Mouse (Mus musculus) liver, embryonic 12.5 days (tissue): ENCODE measurements around the gene Etv3. TPM values are rescaled to one million over a fixed set of nuclear protein-coding genes. Genes with fewer than 3 reads are reported as not detected.
A peak's percentile ranks its signal among the peaks of the same experiment; 100 is the strongest.
"Not testable (repeated sequence)": the region's sequence is repeated elsewhere in the genome, so short reads cannot be mapped to it uniquely, and the experiment has no call there.

ENCODE experiments used
- ATAC-seq: fragments of 200-750 bp; cut with Nextera tagmentation; 2 replicates; pipeline ENCODE4 v1.8.0; 2017; ENCODE audit warnings: moderate number of reproducible peaks, mild to moderate bottlenecking, moderate library complexity
- H3K27ac ChIP-seq: fragments of 300-500 bp; sonication (generic); 2 replicates; pipeline ENCODE4 v1.5.1; 2016; ENCODE audit warnings: mild to moderate bottlenecking
- H3K27me3 ChIP-seq: fragments of 300-500 bp; sonication (generic); replicated peaks from 2 replicates; pipeline ENCODE4 v1.6.1; 2016; ENCODE audit warnings: mild to moderate bottlenecking, moderate library complexity
- H3K36me3 ChIP-seq: fragments of 300-500 bp; sonication (generic); 2 replicates; pipeline ENCODE4 v1.6.1; 2016; ENCODE audit warnings: mild to moderate bottlenecking, moderate library complexity
- H3K4me1 ChIP-seq: fragments of 300-500 bp; sonication (generic); 2 replicates; pipeline ENCODE4 v1.6.1; 2016
- H3K4me2 ChIP-seq: fragments of 300-500 bp; sonication (generic); 2 replicates; pipeline ENCODE4 v1.6.1; 2016; ENCODE audit warnings: mild to moderate bottlenecking, moderate library complexity
- H3K4me3 ChIP-seq: fragments of 300-500 bp; sonication (generic); 2 replicates; pipeline ENCODE4 v1.5.1; 2016; ENCODE audit warnings: mild to moderate bottlenecking, moderate library complexity
- H3K9ac ChIP-seq: fragments of 300-500 bp; sonication (generic); 2 replicates; pipeline ENCODE4 v1.6.1; 2016; ENCODE audit warnings: mild to moderate bottlenecking, moderate library complexity
- H3K9me3 ChIP-seq: fragments of 300-500 bp; sonication (generic); replicated peaks from 2 replicates; pipeline ENCODE4 v1.6.1; 2016; ENCODE audit warnings: mild to moderate bottlenecking, moderate library complexity
- WGBS: fragments of 180-500 bp; shearing (Covaris S2); methylation state at CpG from one replicate; pipeline ENCODE4 v1.1.7; 2016; ENCODE audit not compliant: insufficient replicate concordance; 5-methylcytosine and 5-hydroxymethylcytosine counted together
- polyA plus RNA-seq: library from polyadenylated mRNA; unstranded; fragments of >200 nt; fragmentation: Nextera tagmentation; extraction: Ambion mirVana; gene quantifications from 2 replicates; pipeline ENCODE4 v1.2.1, GENCODE M21; 2016

The Etv3 gene
- 5.2 and 5.6 TPM in 2 replicates for polyA plus RNA-seq

- Histone ChIP-seq H3K27ac (peak within 1 kb of the TSS; percentile 73), H3K4me2 (peak within 1 kb of the TSS; percentile 86)
- 6% methylated on average over 57 of the region's 64 CpGs for WGBS
These were observed at the start of gene Etv3 for GRCm38 (mm10) chr3:87525043-87525836. Gene Etv3, plus strand, starts transcription at chr3:87525407.

DNA sequence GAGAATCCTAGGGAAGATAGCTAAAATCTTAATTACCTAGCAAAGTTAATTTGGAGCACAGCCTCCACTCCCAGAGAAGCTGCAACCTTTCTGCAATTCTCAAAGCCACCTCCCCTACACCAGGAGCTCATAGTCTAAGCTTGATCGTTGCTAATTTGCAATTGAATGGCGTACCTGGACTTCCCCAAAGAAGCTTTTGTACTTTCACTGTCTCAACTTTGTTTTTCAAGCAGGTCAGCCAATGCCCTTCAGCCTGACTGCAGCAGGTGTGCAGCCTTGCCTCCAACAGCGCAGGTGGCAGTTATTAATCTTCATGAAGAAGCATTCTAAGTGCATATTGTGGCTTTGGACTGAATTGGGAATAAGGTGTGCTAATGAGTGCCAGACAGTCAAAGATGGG lies 47.3 kb upstream of the Etv3 start:
- H3K27me3 ChIP-seq, H3K4me3 ChIP-seq, ATAC-seq, H3K9ac ChIP-seq, H3K27ac ChIP-seq, H3K4me1 ChIP-seq, H3K4me2 ChIP-seq, H3K9me3 ChIP-seq, H3K36me3 ChIP-seq: not testable (repeated sequence)
- 63% methylated on average over 3 of the region's 3 CpGs for WGBS

More at GRCm38 (mm10) chr3:87525043-87525836, at the start of gene Etv3:
- Histone ChIP-seq H3K36me3 (peaks cover 31% of the 10 kb centered on the region), H3K4me1 (peaks cover 31% of the 10 kb centered on the region), H3K27me3 (0 out of 2 replicates have a peak, but pooled peaks cover 5% of the 10 kb centered on the region), H3K4me3 (peak within 1 kb of the TSS; percentile 88), H3K9me3 (no peaks in the 10 kb centered on the region), H3K9ac (peak within 1 kb of the TSS; percentile 93)
- peak; percentile 94 for ATAC-seq

DNA sequence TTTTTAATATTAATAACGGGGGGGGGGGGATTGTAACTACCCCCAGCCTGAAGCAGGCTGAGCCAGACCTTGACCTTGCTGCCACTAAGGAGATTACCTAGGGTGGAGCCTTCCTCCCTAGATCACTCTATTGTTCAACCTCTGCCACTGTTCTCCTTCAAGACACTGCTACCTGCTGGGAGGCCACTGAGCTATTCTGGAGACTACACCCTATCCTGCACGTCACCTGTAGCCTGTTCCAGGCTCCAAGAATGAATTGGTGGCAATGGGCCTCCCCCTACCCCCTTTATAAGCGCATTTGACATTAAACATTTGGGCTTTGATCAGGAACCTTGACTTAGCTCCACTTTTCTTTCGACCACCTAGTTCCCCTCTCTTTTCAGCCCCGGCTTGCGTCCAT lies 46.6 kb upstream of the Etv3 start:
- H3K4me1 ChIP-seq, H3K27me3 ChIP-seq, H3K4me2 ChIP-seq, H3K9ac ChIP-seq, H3K4me3 ChIP-seq, ATAC-seq, H3K9me3 ChIP-seq, H3K36me3 ChIP-seq, H3K27ac ChIP-seq: not testable (repeated sequence)
- WGBS, result 65% methylated on average over 6 of the region's 6 CpGs

DNA sequence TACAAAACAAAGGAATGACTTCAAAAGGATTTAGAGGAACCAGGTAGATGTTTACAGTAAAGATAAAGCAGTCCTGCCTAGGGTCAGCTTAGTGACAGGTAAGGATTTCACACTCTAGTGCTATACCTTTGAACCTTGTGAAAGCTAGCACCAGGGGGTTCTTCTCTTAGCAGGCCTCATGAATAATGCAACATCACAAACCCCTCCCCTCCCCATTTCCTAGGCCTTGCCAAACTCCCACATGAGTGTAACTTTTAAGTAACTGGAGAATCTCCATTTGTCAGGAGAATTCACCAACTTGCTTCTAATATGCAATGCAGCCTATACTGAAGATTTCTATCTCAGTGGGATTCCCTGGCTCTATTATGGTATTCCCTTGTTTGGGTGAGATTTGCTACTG lies 46.0 kb upstream of the Etv3 start:
- not testable (repeated sequence) for H3K4me3 ChIP-seq, ATAC-seq, H3K36me3 ChIP-seq, H3K27me3 ChIP-seq, H3K4me1 ChIP-seq, H3K9ac ChIP-seq, H3K4me2 ChIP-seq, H3K9me3 ChIP-seq, H3K27ac ChIP-seq

DNA sequence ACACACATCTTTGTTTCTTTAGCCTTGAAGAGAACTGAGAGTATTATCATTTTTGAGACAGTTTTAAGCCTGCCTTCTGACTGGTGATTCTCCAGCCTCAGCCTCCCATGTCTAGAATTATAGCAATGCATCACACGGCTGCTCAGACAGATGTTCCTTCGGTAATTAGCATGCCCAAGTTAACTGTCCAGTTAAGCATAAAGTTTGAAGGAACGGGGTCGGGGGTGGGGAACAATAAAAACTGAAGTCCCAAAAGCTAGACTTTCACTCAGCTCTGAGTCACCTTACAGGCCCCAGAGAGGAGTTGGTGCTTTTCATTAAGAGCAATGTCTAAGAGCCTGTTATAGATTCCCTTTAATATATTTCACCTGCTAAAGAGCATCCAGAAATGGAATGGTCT lies 37.8 kb upstream of the Etv3 start:
- Histone ChIP-seq H3K27ac (no peak overlapping the region), H3K36me3 (no peaks in the 10 kb centered on the region), H3K9ac (no peak overlapping the region), H3K4me1 (no peaks in the 10 kb centered on the region), H3K9me3 (no peaks in the 10 kb centered on the region), H3K27me3 (no peaks in the 10 kb centered on the region), H3K4me2 (no peak overlapping the region), H3K4me3 (no peak overlapping the region)
- no peak for ATAC-seq
- 80% methylated on average over 4 of the region's 4 CpGs for WGBS

- ATAC-seq, result no peak
- Histone ChIP-seq H3K27ac (no peak overlapping the region), H3K4me2 (no peak overlapping the region), H3K36me3 (no peaks in the 10 kb centered on the region), H3K9ac (no peak overlapping the region), H3K4me3 (no peak overlapping the region), H3K4me1 (no peaks in the 10 kb centered on the region), H3K9me3 (no peaks in the 10 kb centered on the region), H3K27me3 (no peaks in the 10 kb centered on the region)
- WGBS, result 65% methylated on average over 2 of the region's 2 CpGs
These were observed 37.3 kb upstream of the Etv3 start for GRCm38 (mm10) chr3:87487911-87488310.

DNA sequence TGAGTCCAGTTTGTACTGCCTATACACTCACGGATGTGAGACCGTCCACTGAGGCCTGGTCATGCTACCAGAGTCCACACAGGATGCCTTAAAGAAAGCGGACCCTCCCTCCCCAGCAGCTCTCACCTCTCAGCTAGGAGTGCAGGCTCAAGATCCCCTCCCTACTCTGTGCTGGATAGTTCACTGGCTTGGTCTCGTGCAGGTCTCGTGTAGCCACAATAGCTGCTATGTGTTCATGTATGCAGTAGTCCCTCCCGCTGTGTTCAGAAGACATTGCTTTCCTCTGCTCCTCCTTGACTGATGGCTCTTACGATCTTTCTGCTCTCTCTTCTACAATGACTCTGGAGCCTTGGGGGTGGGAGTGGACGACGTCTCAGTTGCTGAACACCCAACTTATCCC lies 26.9 kb upstream of the Etv3 start:
- Histone ChIP-seq H3K9me3 (no peaks in the 10 kb centered on the region), H3K27me3 (peaks cover 13% of the 10 kb centered on the region; the same call in 1 of the 2 replicates), H3K9ac (no peak overlapping the region), H3K36me3 (no peaks in the 10 kb centered on the region), H3K27ac (no peak overlapping the region), H3K4me2 (no peak overlapping the region), H3K4me3 (no peak overlapping the region), H3K4me1 (no peaks in the 10 kb centered on the region)
- WGBS, result 77% methylated on average over 9 of the region's 9 CpGs
- no peak for ATAC-seq

GRCm38 (mm10) chr3:87499072-87499471 lies 26.1 kb upstream of the Etv3 start:
- ATAC-seq, result no peak
- WGBS, result 9% methylated on average over 3 of the region's 3 CpGs
- Histone ChIP-seq H3K4me2 (no peak overlapping the region), H3K27me3 (peaks cover 13% of the 10 kb centered on the region; the same call in 1 of the 2 replicates), H3K9ac (no peak overlapping the region), H3K4me3 (no peak overlapping the region), H3K4me1 (no peaks in the 10 kb centered on the region), H3K9me3 (no peaks in the 10 kb centered on the region), H3K27ac (no peak overlapping the region), H3K36me3 (no peaks in the 10 kb centered on the region)

DNA sequence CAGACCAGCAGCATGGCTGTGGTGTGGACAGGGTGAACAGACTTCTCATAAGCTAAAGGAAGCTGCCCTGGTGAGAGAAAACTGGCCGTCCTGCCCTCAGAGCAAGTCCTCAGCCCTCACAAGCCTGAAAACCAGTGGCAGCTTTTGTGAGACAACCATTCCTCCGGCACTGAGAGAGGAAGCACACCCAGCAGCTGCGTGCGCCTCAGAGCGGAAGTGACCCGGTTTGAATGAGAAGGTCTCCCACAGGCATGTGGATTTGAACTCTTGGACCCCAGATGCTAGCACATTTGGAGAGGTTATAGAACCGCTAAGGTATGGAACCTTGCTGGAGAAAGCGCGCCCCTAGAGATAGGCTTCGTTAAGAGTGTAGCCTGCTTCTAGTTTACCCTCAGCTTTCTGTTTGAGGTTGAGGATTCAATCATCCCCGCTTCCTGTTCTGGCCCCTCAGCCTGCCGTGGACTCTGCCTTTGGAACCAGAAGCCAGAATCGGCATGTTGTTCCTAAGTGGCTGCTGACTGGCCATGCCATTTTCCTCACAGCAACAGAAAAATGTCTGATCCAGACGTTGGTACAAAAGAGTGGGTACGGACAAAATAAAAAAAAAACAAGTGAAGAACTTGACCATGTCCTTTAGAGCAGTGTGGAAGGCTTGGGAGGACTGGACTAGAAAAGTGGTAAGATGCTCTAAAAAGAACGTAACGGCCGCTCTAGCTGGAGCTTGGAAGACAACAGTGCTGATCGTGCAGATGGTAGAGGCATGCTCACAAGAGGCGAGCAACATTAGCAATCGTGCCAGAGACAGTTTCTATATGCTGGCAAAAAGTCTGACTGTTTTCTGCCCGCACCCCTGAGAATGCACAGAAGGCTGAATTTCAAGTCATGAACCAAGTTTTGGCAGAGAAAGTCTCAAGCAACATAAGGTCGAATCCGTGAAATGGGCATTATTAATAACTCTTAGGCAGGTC lies 24.8 kb upstream of the Etv3 start:
- Histone ChIP-seq H3K36me3 (no peaks in the 10 kb centered on the region), H3K27ac (no peak overlapping the region), H3K9me3 (no peaks in the 10 kb centered on the region), H3K9ac (no peak overlapping the region), H3K4me1 (no peaks in the 10 kb centered on the region), H3K4me2 (no peak overlapping the region), H3K4me3 (no peak overlapping the region), H3K27me3 (peaks cover 13% of the 10 kb centered on the region; the same call in 1 of the 2 replicates)
- no peak for ATAC-seq
- 50% methylated on average over 24 of the region's 24 CpGs for whole genome bisulfite sequencing

DNA sequence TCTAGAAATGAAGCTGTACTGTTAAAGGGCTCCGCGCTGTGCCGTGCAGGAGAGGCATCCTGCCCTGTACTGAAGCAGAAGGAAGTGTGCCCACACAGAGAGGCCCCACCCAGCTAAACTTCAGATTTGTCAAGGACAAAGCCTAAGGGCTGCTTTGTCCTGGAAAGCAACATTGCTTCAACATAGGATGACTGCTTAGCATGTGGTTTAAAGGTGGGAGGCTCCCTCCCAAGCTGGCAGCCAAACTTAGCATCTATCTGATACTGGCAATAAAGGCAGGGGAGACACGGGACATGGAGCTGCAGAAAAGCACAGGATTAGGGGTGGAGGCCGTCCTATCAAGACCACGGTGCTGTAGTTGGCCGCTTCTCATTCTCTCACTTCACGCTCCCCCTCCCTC lies 24.1 kb upstream of the Etv3 start:
- no peaks in the 10 kb centered on the region for H3K4me1 ChIP-seq
- H3K36me3 ChIP-seq, result no peaks in the 10 kb centered on the region
- peaks cover 13% of the 10 kb centered on the region; the same call in 1 of the 2 replicates for H3K27me3 ChIP-seq
- H3K9ac ChIP-seq, result no peak overlapping the region
- no peaks in the 10 kb centered on the region for H3K9me3 ChIP-seq
- WGBS, result 44% methylated on average over 8 of the region's 8 CpGs
- no peak for ATAC-seq
- H3K27ac ChIP-seq, result no peak overlapping the region
- H3K4me3 ChIP-seq, result no peak overlapping the region
- H3K4me2 ChIP-seq, result no peak overlapping the region

GRCm38 (mm10) chr3:87502771-87503170 lies 22.4 kb upstream of the Etv3 start:
- Histone ChIP-seq H3K27me3 (peaks cover 13% of the 10 kb centered on the region; the same call in 1 of the 2 replicates), H3K4me3 (no peak overlapping the region), H3K27ac (no peak overlapping the region), H3K9ac (no peak overlapping the region), H3K4me2 (no peak overlapping the region), H3K9me3 (no peaks in the 10 kb centered on the region), H3K36me3 (no peaks in the 10 kb centered on the region), H3K4me1 (no peaks in the 10 kb centered on the region)
- 78% methylated on average over 6 of the region's 6 CpGs for WGBS
- ATAC-seq, result no peak

DNA sequence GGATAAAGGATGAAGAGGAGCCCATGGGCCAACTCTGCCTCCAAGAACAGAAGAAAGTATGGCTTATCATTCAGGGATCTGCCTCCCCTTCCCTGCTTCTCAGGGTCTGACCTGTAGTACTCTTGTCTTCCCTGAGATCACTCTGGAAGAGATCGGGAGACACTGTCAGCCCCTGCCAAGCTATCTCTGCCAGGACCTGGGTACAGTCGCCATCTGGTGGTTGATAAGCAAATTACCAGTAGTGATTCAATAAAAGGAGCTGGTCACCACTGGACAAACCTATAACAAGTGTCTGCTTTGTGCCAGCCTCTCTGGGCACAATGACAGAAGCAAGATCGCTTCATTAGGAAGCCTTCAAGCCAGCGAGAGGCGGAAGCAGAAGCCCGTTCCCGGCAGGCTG lies 20.9 kb upstream of the Etv3 start:
- H3K4me1 ChIP-seq, result 0 out of 2 replicates have a peak, but pooled peaks cover 1% of the 10 kb centered on the region
- H3K9me3 ChIP-seq, result no peaks in the 10 kb centered on the region
- H3K36me3 ChIP-seq, result no peaks in the 10 kb centered on the region
- no peak for ATAC-seq
- no peak overlapping the region for H3K9ac ChIP-seq
- no peak overlapping the region for H3K4me3 ChIP-seq
- H3K4me2 ChIP-seq, result no peak overlapping the region
- peaks cover 13% of the 10 kb centered on the region; the same call in 1 of the 2 replicates for H3K27me3 ChIP-seq
- 31% methylated on average over 7 of the region's 7 CpGs for WGBS
- no peak overlapping the region for H3K27ac ChIP-seq
